Mouse (Mus musculus) regulatory T cell (primary cell): Measurements from ENCODE around the gene Zfp72.

Experiments used
- in situ Hi-C: fragments of 300-600 bp; cut with MboI, MseI; formaldehyde crosslinking; loops from one replicate; pipeline ENCODE4 v1.15.1; 2025; ENCODE audit warnings: high pct_unique_total_duplicates

Zfp72 gene

DNA sequence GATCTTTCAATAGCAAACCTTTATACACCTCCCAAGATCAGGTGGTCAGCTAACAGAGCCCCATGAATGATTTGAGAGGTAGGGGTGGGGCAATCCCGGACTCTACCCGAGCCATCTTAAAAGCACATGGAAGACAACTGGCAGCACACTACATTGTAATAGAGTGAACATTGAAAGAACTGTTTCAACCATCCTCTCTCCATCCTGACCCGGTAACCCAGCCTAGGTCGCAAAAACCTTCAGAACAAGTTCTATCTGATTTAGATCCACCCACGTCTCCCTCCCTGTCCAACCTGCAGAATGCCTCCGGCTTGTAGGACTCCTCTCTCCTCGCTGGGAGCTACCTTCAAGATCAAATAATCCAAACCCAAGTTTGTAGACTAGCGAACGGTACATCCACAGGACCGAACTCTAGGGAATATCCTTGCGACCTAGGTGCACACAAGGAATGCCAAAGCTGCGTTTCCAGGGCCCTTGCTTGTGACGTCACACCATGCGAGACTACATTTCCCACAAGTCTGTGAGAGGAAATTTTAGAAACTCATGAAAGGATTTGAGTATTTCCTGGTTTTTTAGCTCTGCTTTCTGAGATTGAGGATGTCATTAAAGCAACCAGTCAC is at the start of gene Zfp72:
Gene Zfp72 (minus strand): TSS at position 466 of the 620 bp plus-strand sequence.
- in situ Hi-C loops = no loop called here

DNA sequence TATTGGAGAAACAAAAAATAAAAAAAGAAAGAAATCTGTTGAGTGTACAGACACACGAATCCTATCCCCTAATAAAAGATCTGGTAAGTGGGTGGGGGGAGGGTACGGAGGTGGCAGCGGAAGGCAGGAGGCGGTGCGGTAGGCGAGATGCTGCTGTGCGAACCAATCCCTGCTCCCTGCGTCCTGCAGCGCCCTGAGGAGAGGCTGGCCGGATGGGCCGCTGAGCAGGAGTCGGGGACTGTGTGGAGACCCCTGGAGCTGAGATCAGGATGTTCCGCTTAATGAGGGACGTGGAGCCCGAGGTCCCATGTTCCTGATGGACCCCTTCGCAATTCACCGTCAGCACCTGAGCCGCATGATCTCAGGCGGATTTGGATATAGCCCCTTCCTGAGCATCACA is 49.3 kb upstream of the Zfp72 start:
- in situ Hi-C loops = no loop called here

- in situ Hi-C loops = no loop called here
Observed at GRCm38 (mm10) chr13:74399298-74399839, 8.7 kb upstream of the Zfp72 start, which contains the start of gene Ftl1-ps1. Gene Ftl1-ps1, plus strand, starts transcription at chr13:74399694.

DNA sequence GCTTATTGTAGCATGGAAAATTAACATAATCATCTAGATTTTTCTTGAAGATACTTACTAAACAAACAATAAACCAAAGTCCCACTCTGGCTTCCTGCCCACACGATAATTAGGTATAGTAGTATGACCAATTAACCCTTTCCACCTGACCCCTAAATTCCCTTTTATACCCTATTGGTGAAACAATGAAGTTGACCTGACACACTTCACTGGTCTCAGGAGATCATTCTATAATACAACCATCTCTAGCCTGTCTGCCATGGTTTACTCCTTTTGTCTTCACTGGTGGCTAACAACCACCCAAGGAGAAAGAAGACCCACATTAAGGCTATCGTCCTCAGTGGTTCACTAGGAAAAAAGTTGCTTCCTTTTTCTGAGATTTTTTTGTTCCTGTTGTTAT is 520 bp upstream of the Zfp72 start:
- in situ Hi-C loops = no loop called here

DNA sequence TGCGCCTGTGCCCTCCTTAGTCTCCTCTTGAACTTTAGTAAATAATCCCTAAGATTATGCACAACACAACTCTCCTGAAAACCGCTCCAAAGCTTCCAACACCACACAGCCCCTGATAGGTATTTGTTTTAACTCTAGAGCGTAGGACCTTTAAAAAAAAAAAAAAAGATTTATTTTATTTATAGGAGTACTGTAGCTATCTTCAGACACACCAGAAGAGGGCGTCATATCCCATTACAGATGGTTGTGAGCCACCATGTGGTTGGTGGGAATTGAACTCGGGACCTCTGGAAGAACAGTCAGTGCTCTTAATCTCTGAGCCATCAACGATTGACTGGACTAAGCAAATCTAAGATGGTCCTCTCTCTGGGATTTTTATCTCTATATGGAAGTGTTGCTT is 906 bp downstream of the Zfp72 start:
- in situ Hi-C loops = no loop called here

- in situ Hi-C loops = no loop called here
Observed at GRCm38 (mm10) chr13:74382289-74382688, 8.3 kb downstream of the Zfp72 start.

GRCm38 (mm10) chr13:74381533-74382276 is 8.9 kb downstream of the Zfp72 start:
- in situ Hi-C loops = no loop called here

- in situ Hi-C loops = loop anchor here (25.0 kb wide), 1 partner anchor 1473 kb away; the partner anchor contains the start of gene Glrx
Observed at GRCm38 (mm10) chr13:74363859-74364235, 26.8 kb downstream of the Zfp72 start, which contains the start of gene Lrrc14b. Gene Lrrc14b, minus strand, starts transcription at chr13:74364005.

DNA sequence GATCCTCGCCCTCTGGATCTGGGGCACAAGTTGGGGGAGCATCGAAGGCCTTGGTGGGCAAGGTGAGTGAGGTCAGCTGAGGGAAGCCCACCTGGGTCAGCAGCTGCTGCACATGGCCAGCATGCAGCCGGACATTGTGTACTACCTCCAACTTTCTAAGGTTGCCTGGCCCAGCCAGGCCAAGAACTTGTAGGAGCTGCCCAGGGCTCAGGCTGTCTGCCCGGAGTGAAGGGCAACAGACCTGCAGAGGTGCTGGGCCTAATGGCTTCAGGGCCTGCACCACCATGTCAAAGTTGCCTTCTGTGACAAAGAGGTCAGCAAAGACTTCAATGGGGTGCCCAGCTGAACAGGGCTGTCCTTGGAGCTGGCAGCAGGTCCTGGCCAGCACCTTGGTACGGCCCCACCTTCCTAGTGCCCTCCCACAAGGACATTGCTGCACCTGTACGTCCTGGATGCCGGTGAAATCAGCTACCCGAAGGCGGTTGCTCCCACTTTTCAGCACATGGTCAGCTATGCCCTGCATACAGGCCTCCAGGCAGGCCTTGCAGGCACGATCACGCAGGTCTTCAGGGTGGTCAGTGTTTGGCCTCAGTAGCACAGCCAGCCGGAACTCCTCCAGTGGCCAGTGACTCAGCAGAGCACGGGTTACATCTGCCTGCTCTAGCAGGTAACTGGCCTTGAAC is 27.3 kb downstream of the Zfp72 start:
- in situ Hi-C loops = loop anchor here (25.0 kb wide), 1 partner anchor 1474 kb away; the partner anchor contains the start of gene Glrx

GRCm38 (mm10) chr13:74362218-74362617 is 28.4 kb downstream of the Zfp72 start:
- in situ Hi-C loops = loop anchor here (25.0 kb wide), 1 partner anchor 1475 kb away; the partner anchor contains the start of gene Glrx

DNA sequence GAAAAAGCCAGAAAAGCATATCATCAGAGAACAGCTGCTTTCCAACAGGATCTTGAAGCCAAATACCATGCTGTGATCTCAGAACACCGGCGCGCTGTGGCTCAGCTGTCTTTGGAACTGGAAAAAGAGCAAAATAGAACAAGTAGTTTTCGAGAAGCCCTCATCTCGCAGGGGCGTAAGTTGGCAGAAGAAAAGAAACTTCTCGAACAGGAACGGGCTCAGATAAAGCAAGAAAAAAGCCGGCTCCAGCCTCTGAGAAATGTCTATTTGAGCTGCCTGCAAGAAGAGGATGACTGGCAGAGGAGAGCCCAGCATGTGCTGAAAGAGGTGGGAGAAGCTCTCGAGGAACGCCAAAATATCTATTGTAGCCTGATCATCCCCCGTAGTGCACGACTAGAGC is 34.1 kb downstream of the Zfp72 start:
- in situ Hi-C loops = loop anchor here (25.0 kb wide), 1 partner anchor 1481 kb away; the partner anchor contains the start of gene Glrx

GRCm38 (mm10) chr13:74350435-74350906 is 40.2 kb downstream of the Zfp72 start:
- in situ Hi-C loops = loop anchor here (25.0 kb wide), 1 partner anchor 1487 kb away; the partner anchor contains the start of gene Glrx

GRCm38 (mm10) chr13:74349566-74350434 is 40.8 kb downstream of the Zfp72 start, which contains the start of the genes Sdha and Ccdc127:
Gene Sdha, minus strand, starts transcription at chr13:74350280.
Gene Ccdc127, plus strand, starts transcription at chr13:74350309.
- in situ Hi-C loops = loop anchor here (10.0 to 25.0 kb wide), 2 partner anchors 185 to 1488 kb away; partner anchors contain the start of gene Glrx

- in situ Hi-C loops = loop anchor here (10.0 kb wide), 1 partner anchor 194 kb away; no protein-coding TSS in a partner anchor
Observed at GRCm38 (mm10) chr13:74341036-74341435, 49.6 kb downstream of the Zfp72 start.

DNA sequence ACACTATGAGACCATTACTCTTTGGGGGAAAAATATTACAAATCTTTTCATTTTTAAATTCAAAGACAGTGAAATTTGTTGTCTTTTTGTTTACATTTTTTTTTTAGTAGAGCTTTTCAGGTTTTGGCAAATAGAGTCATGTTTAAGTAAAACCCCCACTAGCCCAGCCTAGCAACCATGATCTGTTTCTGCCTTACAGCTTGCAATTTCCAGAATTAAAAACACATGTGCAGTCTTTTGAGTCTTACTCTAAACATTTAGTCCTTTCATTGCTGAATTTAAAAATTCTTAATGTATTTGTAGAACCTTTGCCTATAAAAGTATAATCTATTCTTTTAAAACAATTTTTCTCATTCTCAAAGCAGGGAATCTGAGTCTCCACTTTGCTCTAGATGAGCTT is 61.3 kb downstream of the Zfp72 start:
- in situ Hi-C loops = no loop called here
